Mouse (Mus musculus): ENCODE data around the gene Pla2g12a. TPM values are rescaled to one million over a fixed set of nuclear protein-coding genes. Genes with fewer than 3 reads are reported as not detected.

The Pla2g12a gene
- polyA plus RNA-seq, 1 experiment from 2014 or later: 64.7 TPM

GRCm38 (mm10) chr3:129903369-129903768 is 25.0 kb downstream of the Pla2g12a start:
- TF ChIP-seq CTCF (IDR thresholded peaks at IDR 0.05; ENCODE audit: low read depth) (no peak), EP300 (optimal IDR thresholded peaks at IDR 0.05) (no peak)
- Histone ChIP-seq H3K9ac (ENCODE audit: low read length) (no peak overlapping the region), H3K27ac (replicated peaks) (no peak overlapping the region), H3K4me3 (ENCODE audit: low read depth, low read length) (no peak overlapping the region), H3K9me3 (ENCODE audit: control insufficient read depth, low read length) (no peaks in the 10 kb centered on the region), H3K4me2 (replicated peaks; ENCODE audit: low read depth) (no peak overlapping the region; the same call in 1 of the 2 replicates), H3K36me3 (ENCODE audit: control insufficient read depth, insufficient read depth, low read length) (no peaks in the 10 kb centered on the region; the same call in 1 of the 2 replicates), H3K27me3 (ENCODE audit: control insufficient read depth, insufficient read depth, low read length) (no peaks in the 10 kb centered on the region), H3K4me1 (replicated peaks; ENCODE audit: control insufficient read depth, insufficient read depth) (peaks cover 4% of the 10 kb centered on the region; the same call in 1 of the 2 replicates)
- 76% methylated on average over 3 of the region's 3 CpGs for WGBS
- no peak for ATAC-seq (ENCODE audit: low FRiP score, low TSS enrichment)
- DNase-seq (ENCODE audit: low spot score): no peak

GRCm38 (mm10) chr3:129903866-129904265 is 25.5 kb downstream of the Pla2g12a start:
- ATAC-seq (ENCODE audit: low FRiP score, low TSS enrichment): peak; percentile 49
- Histone ChIP-seq H3K36me3 (ENCODE audit: control insufficient read depth, insufficient read depth, low read length) (peaks cover 2% of the 10 kb centered on the region; the same call in 1 of the 2 replicates), H3K9me3 (ENCODE audit: control insufficient read depth, low read length) (no peaks in the 10 kb centered on the region), H3K4me3 (ENCODE audit: low read depth, low read length) (no peak overlapping the region), H3K27me3 (ENCODE audit: control insufficient read depth, insufficient read depth, low read length) (no peaks in the 10 kb centered on the region), H3K4me1 (replicated peaks; ENCODE audit: control insufficient read depth, insufficient read depth) (peaks cover 4% of the 10 kb centered on the region; the same call in 1 of the 2 replicates), H3K4me2 (replicated peaks; ENCODE audit: low read depth) (no peak overlapping the region), H3K9ac (ENCODE audit: low read length) (no peak overlapping the region), H3K27ac (replicated peaks) (no peak overlapping the region)
- DNase-seq (ENCODE audit: low spot score): peak; percentile 67
- TF ChIP-seq EP300 (optimal IDR thresholded peaks at IDR 0.05): no peak
- 76% methylated on average over 8 of the region's 8 CpGs for WGBS

- Histone ChIP-seq H3K9ac (ENCODE audit: low read length) (no peak overlapping the region), H3K27ac (replicated peaks) (no peak overlapping the region), H3K27me3 (ENCODE audit: control insufficient read depth, insufficient read depth, low read length) (no peaks in the 10 kb centered on the region), H3K36me3 (ENCODE audit: control insufficient read depth, insufficient read depth, low read length) (peaks cover 3% of the 10 kb centered on the region; the same call in 1 of the 2 replicates), H3K4me1 (replicated peaks; ENCODE audit: control insufficient read depth, insufficient read depth) (peaks cover 4% of the 10 kb centered on the region; the same call in 1 of the 2 replicates), H3K4me3 (ENCODE audit: low read depth, low read length) (no peak overlapping the region), H3K9me3 (ENCODE audit: control insufficient read depth, low read length) (no peaks in the 10 kb centered on the region), H3K4me2 (replicated peaks; ENCODE audit: low read depth) (no peak overlapping the region)
- DNase-seq (ENCODE audit: low spot score): no peak
- WGBS: 61% methylated on average over 7 of the region's 7 CpGs
- ATAC-seq (ENCODE audit: low FRiP score, low TSS enrichment): no peak
- TF ChIP-seq EP300 (optimal IDR thresholded peaks at IDR 0.05) (no peak), CTCF (IDR thresholded peaks at IDR 0.05; ENCODE audit: low read depth) (peak; percentile 10; the same call in 1 of the 2 replicates)
Measured at GRCm38 (mm10) chr3:129904381-129905132, 26.2 kb downstream of the Pla2g12a start.

GRCm38 (mm10) chr3:129912025-129912424 is 33.6 kb downstream of the Pla2g12a start:
- no peak overlapping the region for H3K4me3 ChIP-seq (ENCODE audit: low read depth, low read length)
- H3K27me3 ChIP-seq (ENCODE audit: control insufficient read depth, insufficient read depth, low read length): no peaks in the 10 kb centered on the region
- no peaks in the 10 kb centered on the region for H3K9me3 ChIP-seq (ENCODE audit: control insufficient read depth, low read length)
- ATAC-seq (ENCODE audit: low FRiP score, low TSS enrichment): no peak
- no peak overlapping the region for H3K27ac ChIP-seq (replicated peaks)
- no peaks in the 10 kb centered on the region for H3K4me1 ChIP-seq (replicated peaks; ENCODE audit: control insufficient read depth, insufficient read depth)
- WGBS: 92% methylated on average over 14 of the region's 14 CpGs
- H3K4me2 ChIP-seq (replicated peaks; ENCODE audit: low read depth): no peak overlapping the region
- no peak for DNase-seq (ENCODE audit: low spot score)
- peaks cover 15% of the 10 kb centered on the region; the same call in 1 of the 2 replicates for H3K36me3 ChIP-seq (ENCODE audit: control insufficient read depth, insufficient read depth, low read length)
- TF ChIP-seq EP300 (optimal IDR thresholded peaks at IDR 0.05) (no peak), CTCF (IDR thresholded peaks at IDR 0.05; ENCODE audit: low read depth) (no peak)
- H3K9ac ChIP-seq (ENCODE audit: low read length): no peak overlapping the region; the same call in 1 of the 2 replicates

- no peak for ATAC-seq (ENCODE audit: low FRiP score, low TSS enrichment)
- H3K4me3 ChIP-seq (ENCODE audit: low read depth, low read length): no peak overlapping the region
- H3K27ac ChIP-seq (replicated peaks): no peak overlapping the region
- H3K9ac ChIP-seq (ENCODE audit: low read length): no peak overlapping the region
- H3K36me3 ChIP-seq (ENCODE audit: control insufficient read depth, insufficient read depth, low read length): peaks cover 15% of the 10 kb centered on the region; the same call in 1 of the 2 replicates
- no peak for DNase-seq (ENCODE audit: low spot score)
- H3K4me2 ChIP-seq (replicated peaks; ENCODE audit: low read depth): no peak overlapping the region
- H3K4me1 ChIP-seq (replicated peaks; ENCODE audit: control insufficient read depth, insufficient read depth): no peaks in the 10 kb centered on the region
- no peaks in the 10 kb centered on the region for H3K9me3 ChIP-seq (ENCODE audit: control insufficient read depth, low read length)
- TF ChIP-seq CTCF (IDR thresholded peaks at IDR 0.05; ENCODE audit: low read depth) (no peak), EP300 (optimal IDR thresholded peaks at IDR 0.05) (no peak)
- H3K27me3 ChIP-seq (ENCODE audit: control insufficient read depth, insufficient read depth, low read length): no peaks in the 10 kb centered on the region
- 91% methylated on average over 13 of the region's 13 CpGs for WGBS
Measured at GRCm38 (mm10) chr3:129913241-129913640, 34.8 kb downstream of the Pla2g12a start.

GRCm38 (mm10) chr3:129917424-129917823 is 39.0 kb downstream of the Pla2g12a start:
- DNase-seq (ENCODE audit: low spot score): no peak
- 74% methylated on average over 3 of the region's 3 CpGs for WGBS
- Histone ChIP-seq H3K4me3 (ENCODE audit: low read depth, low read length) (no peak overlapping the region), H3K9me3 (ENCODE audit: control insufficient read depth, low read length) (no peaks in the 10 kb centered on the region), H3K9ac (ENCODE audit: low read length) (no peak overlapping the region), H3K27me3 (ENCODE audit: control insufficient read depth, insufficient read depth, low read length) (no peaks in the 10 kb centered on the region), H3K4me1 (replicated peaks; ENCODE audit: control insufficient read depth, insufficient read depth) (no peaks in the 10 kb centered on the region), H3K4me2 (replicated peaks; ENCODE audit: low read depth) (no peak overlapping the region), H3K27ac (replicated peaks) (no peak overlapping the region), H3K36me3 (ENCODE audit: control insufficient read depth, insufficient read depth, low read length) (no peaks in the 10 kb centered on the region)
- ATAC-seq (ENCODE audit: low FRiP score, low TSS enrichment): no peak
- TF ChIP-seq EP300 (optimal IDR thresholded peaks at IDR 0.05): no peak
- TF ChIP-seq CTCF (IDR thresholded peaks at IDR 0.05; ENCODE audit: low read depth): no peak

Measured in stomach, postnatal 0 days (tissue).